Mouse (Mus musculus): ENCODE measurements at regions not wholly inside any gene's neighbourhood (a gene's known extent, or its start where the extent isn't known, plus 50 kb on each side); places are given as distances from the start of the nearest gene placed in this dataset.

- no peak for DNase-seq (ENCODE audit: low spot score in 2 of 2)
Measured at GRCm38 (mm10) chr5:75829850-75830625, 148.2 kb downstream of the Kdr start.

- no peak for DNase-seq (ENCODE audit: low spot score in 2 of 2)
Measured at GRCm38 (mm10) chr5:75828332-75828731, 149.9 kb downstream of the Kdr start.

GRCm38 (mm10) chr5:75826283-75827098 is 151.8 kb downstream of the Kdr start:
- DNase-seq (ENCODE audit: low spot score in 2 of 2), result no peak

- DNase-seq (ENCODE audit: low spot score in 2 of 2), result no peak
Measured at GRCm38 (mm10) chr5:75825576-75825975, 152.7 kb downstream of the Kdr start.

- DNase-seq (ENCODE audit: low spot score in 2 of 2), result no peak
Measured at GRCm38 (mm10) chr5:75824660-75825059, 153.6 kb downstream of the Kdr start.

GRCm38 (mm10) chr5:75823646-75824045 is 154.6 kb downstream of the Kdr start:
- no peak for DNase-seq (ENCODE audit: low spot score in 2 of 2)

- DNase-seq (ENCODE audit: low spot score in 2 of 2), result no peak
Measured at GRCm38 (mm10) chr5:75817396-75817795, 160.9 kb downstream of the Kdr start.

GRCm38 (mm10) chr5:75814393-75814984 is 163.8 kb downstream of the Kdr start:
- no peak for DNase-seq (ENCODE audit: low spot score in 2 of 2)

GRCm38 (mm10) chr5:75812686-75813085 is 165.6 kb downstream of the Kdr start:
- no peak for DNase-seq (ENCODE audit: low spot score in 2 of 2)

- no peak for DNase-seq (ENCODE audit: low spot score in 2 of 2)
Measured at GRCm38 (mm10) chr5:75808551-75809332, 169.5 kb downstream of the Kdr start.

- DNase-seq (ENCODE audit: low spot score in 2 of 2), result no peak
Measured at GRCm38 (mm10) chr5:75805011-75805410, 173.2 kb downstream of the Kdr start.

- DNase-seq (ENCODE audit: low spot score in 2 of 2), result no peak
Measured at GRCm38 (mm10) chr5:75804340-75804739, 173.9 kb downstream of the Kdr start.

- no peak for DNase-seq (ENCODE audit: low spot score in 2 of 2)
Measured at GRCm38 (mm10) chr5:75803012-75803411, 175.2 kb downstream of the Kdr start.

GRCm38 (mm10) chr5:75800040-75800989 is 177.9 kb downstream of the Kdr start:
- DNase-seq (ENCODE audit: low spot score in 2 of 2), result no peak

- no peak for DNase-seq (ENCODE audit: low spot score in 2 of 2)
Measured at GRCm38 (mm10) chr5:75799627-75800026, 178.6 kb downstream of the Kdr start.

- no peak for DNase-seq (ENCODE audit: low spot score in 2 of 2)
Measured at GRCm38 (mm10) chr5:75793184-75793583, 185.1 kb downstream of the Kdr start.

GRCm38 (mm10) chr5:75791738-75792137 is 186.5 kb downstream of the Kdr start:
- DNase-seq (ENCODE audit: low spot score in 2 of 2), result no peak

- DNase-seq (ENCODE audit: low spot score in 2 of 2), result no peak
Measured at GRCm38 (mm10) chr5:75788087-75788486, 190.2 kb downstream of the Kdr start.

- no peak for DNase-seq (ENCODE audit: low spot score in 2 of 2)
Measured at GRCm38 (mm10) chr5:75786196-75786595, 192.1 kb downstream of the Kdr start.

GRCm38 (mm10) chr5:75784998-75785593 is 193.2 kb downstream of the Kdr start:
- no peak for DNase-seq (ENCODE audit: low spot score in 2 of 2)

Measured in layer of hippocampus, postnatal 10 days (tissue).